In genomic region chr2:153525906-153526311, GRCm38 (mm10) we compare ENCODE assay signal across 7 mouse cellular contexts. TPM values are rescaled to one million over a fixed set of nuclear protein-coding genes. Genes with fewer than 3 reads are reported as not detected.
A peak's percentile ranks its signal among the peaks of the same experiment; 100 is the strongest.
DNase-seq lines count a peak whose midpoint lies in the region; ATAC-seq lines count a peak whose summit lies in the region.

No protein-coding gene starts in this region.

- H3K9ac ChIP-seq in midbrain, embryonic 11.5 days (ENCODE audit: low read length): peak overlapping the region; percentile 40; the same call in 1 of the 2 replicates
- no peak overlapping the region for H3K9ac ChIP-seq in midbrain, embryonic 15.5 days
- H3K9ac ChIP-seq in intestine, embryonic 16.5 days (ENCODE audit: low read depth, low read length): peak overlapping the region; percentile 85

- peak overlapping the region; percentile 20; the same call in 1 of the 2 replicates for H3K4me2 ChIP-seq in midbrain, embryonic 11.5 days
- no peak overlapping the region for H3K4me2 ChIP-seq in midbrain, embryonic 15.5 days
- H3K4me2 ChIP-seq in intestine, embryonic 16.5 days (ENCODE audit: low read depth, low read length): peak overlapping the region; percentile 39

- H3K4me1 ChIP-seq in midbrain, embryonic 11.5 days (ENCODE audit: control insufficient read depth, insufficient read depth, low read length): peaks cover 43% of the 10 kb centered on the region
- H3K4me1 ChIP-seq in midbrain, embryonic 15.5 days: peaks cover 45% of the 10 kb centered on the region
- H3K4me1 ChIP-seq in intestine, embryonic 16.5 days (ENCODE audit: control insufficient read depth, insufficient read depth, low read length): peaks cover 55% of the 10 kb centered on the region

- peaks cover 14% of the 10 kb centered on the region for H3K27me3 ChIP-seq in midbrain, embryonic 11.5 days (ENCODE audit: control insufficient read depth, insufficient read depth, low read length)
- no peaks in the 10 kb centered on the region for H3K27me3 ChIP-seq in midbrain, embryonic 15.5 days (replicated peaks)
- H3K27me3 ChIP-seq in intestine, embryonic 16.5 days (replicated peaks; ENCODE audit: control insufficient read depth, insufficient read depth, low read length): peaks cover 6% of the 10 kb centered on the region; the same call in 1 of the 2 replicates

- ATAC-seq in midbrain, embryonic 11.5 days (ENCODE audit: low FRiP score): peak; percentile 7; the same call in 1 of the 2 replicates
- ATAC-seq in midbrain, embryonic 15.5 days (replicated peaks): no peak
- ATAC-seq in intestine, embryonic 16.5 days: peak; percentile 81

- no peaks in the 10 kb centered on the region for H3K9me3 ChIP-seq in midbrain, embryonic 11.5 days (ENCODE audit: control insufficient read depth, low read length)
- H3K9me3 ChIP-seq in midbrain, embryonic 15.5 days: no peaks in the 10 kb centered on the region
- no peaks in the 10 kb centered on the region for H3K9me3 ChIP-seq in intestine, embryonic 16.5 days (ENCODE audit: control insufficient read depth, low read length)

- WGBS in midbrain, embryonic 11.5 days: 9% methylated on average over 10 of the region's 10 CpGs
- WGBS in midbrain, embryonic 15.5 days: 14% methylated on average over 10 of the region's 10 CpGs
- 14% methylated on average over 10 of the region's 10 CpGs for WGBS in intestine, embryonic 16.5 days

- peak overlapping the region; percentile 85 for H3K27ac ChIP-seq in midbrain, embryonic 11.5 days (ENCODE audit: low read depth, low read length)
- no peak overlapping the region for H3K27ac ChIP-seq in midbrain, embryonic 15.5 days
- peak overlapping the region; percentile 86 for H3K27ac ChIP-seq in intestine, embryonic 16.5 days (ENCODE audit: low read length)

- peak; percentile 89 for DNase-seq in midbrain, embryonic 11.5 days (ENCODE audit: low spot score, missing footprints)
- DNase-seq in embryo, embryonic 11 days: peak; percentile 53
- DNase-seq in naive thymus-derived CD4-positive, alpha-beta T cell, adult 2 months (ENCODE audit: low read depth): peak; percentile 71
- peak; percentile 35 for DNase-seq in urinary bladder, postnatal 25 days (ENCODE audit: low spot score)
- DNase-seq in right cerebral cortex, adult 18-20 months: no peak

- no peak overlapping the region for H3K4me3 ChIP-seq in midbrain, embryonic 11.5 days (ENCODE audit: low read depth, low read length)
- no peak overlapping the region for H3K4me3 ChIP-seq in midbrain, embryonic 15.5 days
- H3K4me3 ChIP-seq in intestine, embryonic 16.5 days (ENCODE audit: low read length): 0 out of 2 replicates have a peak overlapping the region, but pooled peaks have one; percentile 5

- H3K36me3 ChIP-seq in midbrain, embryonic 11.5 days (ENCODE audit: control insufficient read depth, insufficient read depth, low read length): no peaks in the 10 kb centered on the region
- no peaks in the 10 kb centered on the region for H3K36me3 ChIP-seq in midbrain, embryonic 15.5 days (replicated peaks)
- no peaks in the 10 kb centered on the region for H3K36me3 ChIP-seq in intestine, embryonic 16.5 days (ENCODE audit: control insufficient read depth, insufficient read depth, low read length)

RNA-seq across cellular contexts. Expression of gene Nol4l, which starts 3.9 kb away (rescaled TPM):
- polyA plus RNA-seq in midbrain, embryonic 11.5 days (2014; fragmentation: Nextera tagmentation; extraction: Ambion mirVana): 19.5 and 19.9 TPM in 2 replicates
- 50.8 and 54.6 TPM in 2 replicates for polyA plus RNA-seq in midbrain, embryonic 15.5 days (2015; fragmentation: Nextera tagmentation; extraction: Ambion mirVana)
- 28.6 and 34.2 TPM in 2 replicates for polyA plus RNA-seq in intestine, embryonic 16.5 days (2015; fragmentation: Nextera tagmentation; extraction: Ambion mirVana)

RNA-seq across cellular contexts. Expression of gene 4930404H24Rik, which starts 33.3 kb away (rescaled TPM):
- polyA plus RNA-seq in midbrain, embryonic 11.5 days (2014; fragmentation: Nextera tagmentation; extraction: Ambion mirVana): not detected in 2 replicates
- not detected in 2 replicates for polyA plus RNA-seq in midbrain, embryonic 15.5 days (2015; fragmentation: Nextera tagmentation; extraction: Ambion mirVana)
- not detected in 2 replicates for polyA plus RNA-seq in intestine, embryonic 16.5 days (2015; fragmentation: Nextera tagmentation; extraction: Ambion mirVana)
